Comparison of ENCODE assay signal across 26 mouse cellular contexts in the genomic region with DNA sequence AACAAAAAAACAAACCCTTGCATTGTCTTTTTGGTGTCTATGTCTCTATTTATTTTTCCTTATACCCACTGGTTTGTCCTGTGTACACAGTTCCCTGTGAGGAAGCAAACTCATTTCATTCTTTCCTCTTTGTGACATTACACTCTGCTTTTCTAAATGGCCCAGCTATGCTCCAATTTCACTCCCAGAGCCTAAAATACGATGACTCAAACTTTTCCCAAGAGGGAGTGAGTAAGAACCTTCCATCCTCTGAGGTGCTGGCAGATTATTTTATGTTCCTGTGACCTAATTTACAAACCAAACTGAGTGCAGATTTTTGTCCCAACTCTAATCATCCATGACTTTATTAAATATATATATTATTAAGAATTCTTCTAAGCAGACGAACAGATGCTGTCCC. TPM values are rescaled to one million over a fixed set of nuclear protein-coding genes. Genes with fewer than 3 reads are reported as not detected.
DNase-seq lines count a peak whose midpoint lies in the region; TF ChIP-seq lines count a peak whose summit lies in the region.
"Had no signal": no experiment of that assay in that cellular context is flagged by ENCODE, and none has a peak within 500 bp of the region (broad histone marks: within the 10 kb centered on the region; RNA-seq: fewer than 3 reads in every experiment).

No protein-coding gene starts in this region.

- intact Hi-C loops in gastrocnemius, postnatal 36 days (cut with DNase I): no loop called here
- intact Hi-C loops in heart, postnatal 10 days (cut with DNase I): no loop called here

- peak overlapping the region; percentile 78 for H3K27ac ChIP-seq in embryonic fibroblast, embryonic 13.5 days (ENCODE audit: insufficient read depth, low read length)
- H3K27ac ChIP-seq: embryonic facial prominence, embryonic 10.5 days; embryonic facial prominence, embryonic 15.5 days; forebrain, embryonic 13.5 days; hindbrain, embryonic 12.5 days; hindbrain, postnatal 0 days; intestine, embryonic 15.5 days; layer of hippocampus, adult 2 months; liver, embryonic 12.5 days; midbrain, embryonic 12.5 days; stomach, embryonic 15.5 days had no signal

- no peak overlapping the region for H3K4me3 ChIP-seq in embryonic fibroblast, embryonic 13.5 days (ENCODE audit: insufficient read depth, low read length)
- H3K4me3 ChIP-seq: embryonic facial prominence, embryonic 10.5 days; embryonic facial prominence, embryonic 15.5 days; forebrain, embryonic 13.5 days; hindbrain, embryonic 12.5 days; intestine, embryonic 15.5 days; layer of hippocampus, adult 2 months; liver, embryonic 12.5 days; megakaryocyte, embryonic 14.5 days; midbrain, embryonic 12.5 days; stomach, embryonic 15.5 days had no signal

- H3K4me1 ChIP-seq in embryonic fibroblast, embryonic 13.5 days (ENCODE audit: control insufficient read depth, insufficient read depth, low read length): peaks cover 10% of the 10 kb centered on the region
- H3K4me1 ChIP-seq: forebrain, embryonic 13.5 days; intestine, embryonic 15.5 days; liver, embryonic 12.5 days; megakaryocyte, embryonic 14.5 days; midbrain, embryonic 12.5 days; stomach, embryonic 15.5 days had no signal

- no peak for TF ChIP-seq POLR2A in embryonic fibroblast, embryonic 13.5 days (IDR thresholded peaks at IDR 0.05; ENCODE audit: low read depth, low read length)

- DNase-seq in gastrocnemius, adult 18-20 months (ENCODE audit: low spot score): peak; percentile 47
- DNase-seq in gastrocnemius, postnatal 36 days: no peak
- DNase-seq in heart, adult 9 months (ENCODE audit: low spot score in 2 of 2): peak; percentile 25 to 39
- no peak for DNase-seq in heart, postnatal 10 days
- DNase-seq in spleen, postnatal 10 days (ENCODE audit: low spot score in 2 of 2): no peak
- no peak for DNase-seq in adrenal gland, postnatal 14 days
- DNase-seq: adrenal gland, adult 8-10 months; cerebellum, adult 18-20 months; cerebellum, postnatal 14 days; kidney, adult 2 months; kidney, postnatal 36 days; liver, postnatal 0 days; lung, postnatal 4 days had no signal

- no peak for TF ChIP-seq CTCF in embryonic fibroblast, embryonic 13.5 days (IDR thresholded peaks at IDR 0.05; ENCODE audit: borderline replicate concordance, insufficient read depth, low read length)

RNA-seq across cellular contexts. Expression of gene Enpep, which starts 19.3 kb away (rescaled TPM):
- 1 to 10 TPM; 2.3 TPM for total RNA-seq in gastrocnemius, adult 18-20 months (2021)
- 1 to 10 TPM; 2.6 to 3.2 TPM for total RNA-seq in gastrocnemius, postnatal 36 days (2021)
- total RNA-seq in heart, postnatal 10 days (2021): 1 to 10 TPM; 9.2 to 9.7 TPM
- polyA plus RNA-seq in embryonic fibroblast, embryonic 13.5 days (2011; ENCODE audit: insufficient read length, low read depth, missing spikeins): 3.3 and 3.8 TPM in 2 replicates
- total RNA-seq in adrenal gland, postnatal 14 days (2021): 11.5 and 13.0 TPM in 2 replicates
- polyA plus RNA-seq: activated CD4-positive, CD25-positive, alpha-beta regulatory T cell, adult 4 months had no signal

Comparison
In these comparisons a context has a peak if more than half of its experiments do, and no peak if none do; other contexts are left out.
1. DNase-seq: peak in gastrocnemius, adult 18-20 months (single experiment) and heart, adult 9 months (2 of 2); none in gastrocnemius, postnatal 36 days (0 of 2), heart, postnatal 10 days (0 of 2), spleen, postnatal 10 days (0 of 2) and adrenal gland, postnatal 14 days (single experiment).